Mouse (Mus musculus) bone marrow, adult 2 months (tissue): ENCODE measurements at regions not wholly inside any gene's neighbourhood (a gene's known extent, or its start where the extent isn't known, plus 50 kb on each side); places are given as distances from the start of the nearest gene placed in this dataset.
A peak's percentile ranks its signal among the peaks of the same experiment; 100 is the strongest.

Experiments used
- CTCF ChIP-seq: fragments of 200-500 bp; IDR thresholded peaks from 2 replicates; pipeline ENCODE4 v1.5.1; 2011; ENCODE audit warnings: low read length, control low read depth; ENCODE audit not compliant: control insufficient read depth, insufficient read depth
- POLR2A ChIP-seq: fragments of 200-500 bp; IDR thresholded peaks from 2 replicates; pipeline ENCODE4 v1.6.1; 2011; ENCODE audit warnings: low read depth, mild to moderate bottlenecking, control low read depth, low read length, borderline replicate concordance; ENCODE audit not compliant: control insufficient read depth

GRCm38 (mm10) chr4:150708572-150708984 is 56.6 kb upstream of the Slc45a1 start:
- TF ChIP-seq CTCF (peak; percentile 33; the same call in 1 of the 2 replicates), POLR2A (no peak)
